Mouse (Mus musculus): ENCODE data around the gene Tuba1a.
A peak's percentile ranks its signal among the peaks of the same experiment; 100 is the strongest.
"Not testable (repeated sequence)": the region's sequence is repeated elsewhere in the genome, so short reads cannot be mapped to it uniquely, and the experiment has no call there.

Tuba1a gene

DNA sequence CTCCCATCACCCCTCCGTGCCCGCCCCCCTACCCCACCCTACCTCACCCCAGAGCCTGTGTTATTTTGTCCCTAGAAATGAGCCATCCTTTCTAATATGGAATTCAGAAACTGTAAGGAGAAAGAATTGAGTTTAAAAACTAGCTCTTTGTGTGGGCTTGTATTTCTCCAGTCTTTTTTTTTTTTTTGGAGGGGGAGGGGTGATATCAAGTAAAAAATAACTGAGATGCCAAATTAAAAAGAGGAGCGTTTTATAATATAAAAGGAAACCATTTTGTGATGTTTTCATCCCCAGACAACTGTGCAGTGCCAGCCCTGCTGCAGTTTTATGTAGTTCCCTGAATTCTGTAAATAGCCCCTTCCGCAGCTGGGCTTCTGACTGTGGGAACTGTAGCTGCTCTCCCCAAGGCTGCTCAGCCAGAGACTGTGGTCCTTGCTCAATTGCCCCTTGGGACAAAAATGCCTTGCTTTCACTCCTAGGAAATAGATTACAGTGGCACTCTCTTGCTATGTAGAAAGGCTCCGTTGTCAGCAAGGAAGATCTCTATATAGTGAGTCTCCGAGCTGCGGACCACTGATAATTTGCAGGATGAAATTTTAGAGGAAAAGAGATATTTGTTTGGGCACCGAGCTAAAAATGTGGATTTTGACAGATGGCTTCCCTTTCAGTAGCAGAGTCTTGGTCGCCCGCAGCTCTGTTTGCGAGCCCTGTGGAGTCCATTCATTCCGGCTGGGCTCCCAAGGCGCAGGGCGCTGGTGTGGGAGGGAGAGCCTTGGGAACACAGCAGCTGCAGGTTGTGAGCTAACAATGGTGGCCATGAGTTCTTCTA, 1.1 kb upstream of the Tuba1a start:
- peak; percentile 66 for DNase-seq

DNA sequence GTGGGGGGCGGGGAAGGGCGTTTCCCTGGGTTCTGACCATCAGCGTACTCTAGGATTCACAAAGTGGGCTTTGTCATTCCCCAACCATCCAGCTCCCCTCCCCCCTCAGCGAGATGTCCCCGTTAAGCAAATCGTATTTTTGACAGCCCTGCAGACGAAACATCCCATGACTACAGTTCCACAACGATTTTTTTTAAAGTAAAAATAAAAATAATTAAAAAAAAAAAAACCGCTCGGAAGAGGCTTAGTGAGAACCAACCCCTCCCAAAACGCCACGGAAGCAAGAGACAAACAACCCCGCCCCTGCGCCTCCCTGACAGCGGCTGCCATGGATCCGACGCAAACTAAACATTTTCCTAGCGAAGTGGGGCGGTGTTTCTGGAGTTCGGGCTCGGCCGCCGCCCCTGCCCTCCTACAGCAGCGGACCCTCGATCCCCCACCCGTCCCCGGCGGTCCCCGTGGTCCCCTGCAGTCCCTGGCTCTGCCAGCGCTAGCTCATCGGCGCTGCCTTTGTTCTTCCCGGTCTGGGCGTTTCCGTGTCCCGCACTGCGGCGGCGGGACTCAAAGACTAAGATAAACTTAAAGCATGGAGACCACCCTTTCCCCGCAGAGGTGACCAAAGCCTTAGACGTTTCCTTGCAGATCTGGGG, 627 bp downstream of the Tuba1a start:
- DNase-seq, result peak; percentile 61

DNA sequence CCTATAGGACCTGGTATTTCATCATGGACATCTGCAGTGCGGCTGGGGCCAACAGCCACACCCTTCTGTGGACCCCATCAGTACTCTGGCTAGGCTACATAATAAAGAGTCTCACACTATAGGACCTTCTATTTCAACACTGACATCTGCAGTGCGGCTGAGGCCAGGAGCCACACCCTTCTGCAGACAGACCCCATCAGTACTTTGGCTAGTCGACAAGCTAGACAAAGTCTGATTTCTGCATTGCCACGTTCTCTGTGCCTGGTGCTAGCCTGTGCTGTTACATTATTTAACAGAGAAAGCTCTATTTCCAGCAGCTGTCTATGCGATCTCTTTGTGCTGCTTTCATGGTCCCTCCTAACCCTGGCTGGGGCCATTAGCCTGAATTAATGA, 1.4 kb downstream of the Tuba1a start:
- DNase-seq, result no peak

DNA sequence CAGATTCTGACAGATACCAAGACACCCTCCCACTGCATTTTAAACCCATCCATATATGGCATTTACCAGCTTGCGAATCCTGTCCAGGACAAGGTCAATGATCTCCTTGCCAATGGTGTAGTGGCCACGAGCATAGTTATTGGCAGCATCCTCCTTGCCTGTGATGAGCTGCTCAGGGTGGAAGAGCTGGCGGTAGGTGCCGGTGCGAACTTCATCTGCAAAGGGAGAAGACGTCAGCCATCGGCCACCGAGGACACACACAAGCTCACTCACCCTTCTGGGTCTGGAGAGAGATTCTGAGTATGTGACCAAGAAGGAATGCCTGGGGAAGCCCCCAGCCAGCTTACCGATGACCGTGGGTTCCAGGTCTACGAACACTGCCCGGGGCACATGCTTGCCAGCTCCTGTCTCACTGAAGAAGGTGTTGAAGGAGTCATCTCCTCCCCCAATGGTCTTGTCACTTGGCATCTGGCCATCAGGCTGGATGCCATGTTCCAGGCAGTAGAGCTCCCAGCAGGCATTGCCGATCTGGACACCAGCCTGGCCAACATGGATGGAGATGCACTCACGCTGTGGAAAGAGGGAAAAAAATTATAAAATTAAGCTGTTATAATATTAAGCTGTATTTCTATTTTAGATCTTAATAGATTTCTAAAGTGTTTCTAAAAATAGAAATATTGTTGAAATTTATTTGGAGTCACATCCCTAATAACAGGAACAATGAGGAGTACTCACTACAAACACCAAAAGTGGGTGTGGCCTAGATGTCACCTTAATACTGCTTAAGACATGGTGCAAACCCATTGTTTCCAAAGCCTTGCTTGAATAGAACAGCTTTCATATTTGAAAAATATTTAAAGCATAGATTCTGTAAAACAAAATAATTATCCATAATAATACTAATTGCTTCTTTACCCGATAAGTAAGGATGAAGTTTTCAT, 2.1 kb downstream of the Tuba1a start:
- DNase-seq, result not testable (repeated sequence)

DNA sequence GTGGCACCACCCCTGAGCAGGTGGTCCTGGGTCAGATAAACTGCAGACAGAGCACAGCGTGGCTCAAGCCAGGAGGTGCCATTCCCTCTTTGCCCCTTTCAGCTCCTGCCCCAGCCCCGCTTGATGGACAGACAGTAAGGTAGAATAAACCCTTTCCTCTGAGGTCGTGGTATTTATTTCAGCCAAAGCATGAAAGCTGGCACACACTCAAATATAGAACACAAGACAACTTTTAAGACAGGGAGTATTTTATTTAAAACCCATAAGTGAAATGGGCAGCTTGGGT, 4.0 kb downstream of the Tuba1a start:
- no peak for DNase-seq

DNA sequence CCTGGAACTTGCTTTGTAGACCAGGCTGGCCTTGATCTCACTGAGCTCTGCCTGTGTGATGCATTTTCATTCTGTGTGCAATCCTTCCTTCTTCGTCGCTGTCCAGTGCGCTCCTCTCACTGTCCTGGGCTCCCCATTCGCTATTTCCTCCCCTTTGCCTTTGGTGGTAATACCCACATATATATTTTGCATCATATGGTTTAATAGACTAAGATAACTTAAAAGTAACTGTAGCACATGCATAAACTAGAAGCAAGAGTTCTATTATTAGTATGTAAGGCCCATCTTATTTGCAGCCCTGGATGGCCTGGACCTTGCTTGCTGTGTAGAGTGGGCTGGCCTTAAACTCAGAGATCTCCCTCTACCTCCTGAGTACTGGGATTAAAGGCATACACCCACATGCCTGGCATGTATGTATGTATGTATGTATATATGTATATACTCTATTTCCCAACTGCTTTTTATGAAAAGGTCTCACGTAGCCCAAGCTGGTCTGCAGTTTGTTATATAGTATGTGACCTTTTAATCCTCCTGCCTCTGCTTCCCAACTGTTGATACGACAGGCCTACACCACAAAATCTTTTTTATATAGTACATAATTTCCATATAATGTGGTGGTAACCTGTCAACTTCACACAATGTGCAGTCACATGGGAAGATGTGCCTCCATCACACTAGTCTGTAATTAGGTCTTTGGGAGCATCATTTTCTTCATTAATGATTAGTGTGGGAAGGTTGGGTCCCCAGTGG, 4.5 kb downstream of the Tuba1a start:
- no peak for DNase-seq

DNA sequence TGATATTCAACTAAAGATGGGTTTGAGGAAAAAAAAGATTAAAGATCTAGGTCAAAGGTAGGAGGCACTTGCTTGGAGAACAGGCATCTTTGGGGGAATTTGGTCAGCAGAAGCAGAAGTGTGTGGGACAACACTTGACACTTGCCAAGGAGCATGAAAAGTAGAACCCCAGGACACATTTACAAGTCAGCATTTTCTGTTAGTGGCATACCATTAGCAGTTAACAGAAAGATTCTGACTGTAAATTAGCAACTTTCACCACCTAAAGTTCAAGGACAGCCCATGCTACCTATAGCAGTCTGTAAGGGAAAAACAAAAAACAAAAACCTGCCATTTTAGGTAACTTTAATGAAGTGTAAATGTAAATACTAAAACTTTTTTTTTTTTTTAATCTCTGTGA, 5.1 kb downstream of the Tuba1a start:
- DNase-seq, result no peak

DNA sequence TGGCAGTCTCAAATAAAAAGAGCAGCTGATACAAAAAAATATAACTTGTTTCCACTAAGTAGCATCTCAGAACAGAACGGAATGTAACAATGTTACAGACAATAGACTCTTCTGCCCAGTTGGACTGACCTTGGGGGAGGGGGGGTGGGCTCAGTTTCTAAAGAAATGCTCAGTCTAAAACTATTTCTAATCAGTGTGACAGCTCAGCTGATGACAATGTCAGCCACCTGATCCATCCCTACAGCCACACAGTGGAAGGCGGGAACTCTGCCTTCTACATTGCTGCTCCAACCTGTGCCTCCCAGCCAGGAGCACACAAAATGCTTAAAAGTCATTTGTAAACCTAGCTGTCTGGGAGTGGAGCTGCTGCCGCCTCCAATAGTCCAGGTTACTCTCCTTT, 5.6 kb downstream of the Tuba1a start:
- DNase-seq, result no peak

DNA sequence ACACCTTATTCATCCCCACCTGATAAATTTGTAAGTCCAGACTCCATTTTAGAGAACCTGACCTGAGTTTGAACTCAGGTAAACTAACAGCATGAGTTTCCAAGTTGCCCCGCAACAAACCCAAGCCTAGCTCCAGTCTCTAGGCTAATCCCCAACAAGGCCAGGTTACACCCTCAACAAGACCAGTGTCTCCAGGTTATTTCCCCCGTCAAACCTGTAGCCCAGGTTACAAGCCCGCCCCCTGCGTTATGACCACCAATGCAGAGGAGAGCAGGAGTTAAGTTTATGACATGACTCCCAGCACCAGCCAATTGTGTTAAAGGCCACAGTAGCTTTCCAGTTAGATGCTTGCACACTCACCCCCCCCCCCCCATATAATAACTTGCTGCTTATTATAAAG, 10.4 kb downstream of the Tuba1a start:
- no peak for DNase-seq

DNA sequence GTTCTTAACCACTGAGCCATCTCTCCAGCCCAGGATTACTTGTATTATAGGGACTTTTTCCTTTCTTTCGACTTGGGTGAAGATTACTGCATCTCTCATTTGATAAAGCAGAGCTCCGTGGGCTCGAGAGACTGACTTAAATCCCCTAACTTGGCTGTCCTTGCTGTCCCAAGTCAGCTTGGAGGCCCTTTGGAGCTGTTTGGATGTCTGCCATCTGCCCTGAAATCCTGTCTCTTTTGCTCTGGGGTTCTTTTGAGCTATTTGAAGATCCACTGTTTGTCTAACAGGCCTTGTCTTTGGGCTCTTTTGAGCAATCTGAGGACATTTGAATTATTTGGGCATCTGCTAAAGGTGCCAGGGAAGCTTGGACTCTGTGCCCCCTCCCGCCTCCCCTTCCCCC, 11.4 kb downstream of the Tuba1a start:
- no peak for DNase-seq

DNA sequence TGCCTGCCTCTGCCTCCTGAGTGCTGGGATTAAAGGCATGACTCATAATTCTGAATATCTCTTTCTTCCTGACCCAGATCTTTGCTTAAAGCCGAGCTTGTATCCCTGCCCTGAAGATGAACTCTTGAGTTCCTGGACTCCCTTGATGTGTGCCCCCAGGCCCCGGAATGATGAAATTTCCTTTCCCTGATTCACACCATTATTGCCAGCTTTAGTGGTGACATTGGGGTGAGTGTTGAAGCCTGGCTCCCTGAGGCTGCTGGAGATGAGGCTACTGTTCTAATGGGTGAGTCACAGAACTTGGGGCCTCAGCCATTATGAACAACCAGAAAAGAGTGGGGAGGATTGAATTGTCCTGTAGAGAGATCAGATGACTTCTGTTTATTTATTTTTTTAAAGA, 12.0 kb downstream of the Tuba1a start:
- no peak for DNase-seq

DNA sequence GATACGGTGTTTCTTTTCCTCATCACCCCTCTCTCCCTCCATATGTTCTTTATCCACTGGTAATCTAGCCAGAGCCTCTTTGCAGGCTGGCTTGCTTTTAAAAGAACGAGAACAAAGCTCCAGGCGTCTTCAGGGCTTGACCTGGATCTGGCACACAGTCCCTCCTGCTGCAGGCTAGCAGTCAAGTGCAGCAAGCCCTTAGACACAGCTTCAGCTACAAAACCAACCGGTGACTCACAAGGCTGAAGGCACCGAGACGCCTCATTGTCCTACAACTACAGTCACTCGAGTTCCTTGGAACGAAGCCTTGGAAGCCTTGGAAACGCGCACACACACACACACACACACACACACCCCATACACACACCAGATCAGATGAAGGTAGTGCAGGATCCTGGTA, 12.7 kb downstream of the Tuba1a start:
- no peak for DNase-seq

DNA sequence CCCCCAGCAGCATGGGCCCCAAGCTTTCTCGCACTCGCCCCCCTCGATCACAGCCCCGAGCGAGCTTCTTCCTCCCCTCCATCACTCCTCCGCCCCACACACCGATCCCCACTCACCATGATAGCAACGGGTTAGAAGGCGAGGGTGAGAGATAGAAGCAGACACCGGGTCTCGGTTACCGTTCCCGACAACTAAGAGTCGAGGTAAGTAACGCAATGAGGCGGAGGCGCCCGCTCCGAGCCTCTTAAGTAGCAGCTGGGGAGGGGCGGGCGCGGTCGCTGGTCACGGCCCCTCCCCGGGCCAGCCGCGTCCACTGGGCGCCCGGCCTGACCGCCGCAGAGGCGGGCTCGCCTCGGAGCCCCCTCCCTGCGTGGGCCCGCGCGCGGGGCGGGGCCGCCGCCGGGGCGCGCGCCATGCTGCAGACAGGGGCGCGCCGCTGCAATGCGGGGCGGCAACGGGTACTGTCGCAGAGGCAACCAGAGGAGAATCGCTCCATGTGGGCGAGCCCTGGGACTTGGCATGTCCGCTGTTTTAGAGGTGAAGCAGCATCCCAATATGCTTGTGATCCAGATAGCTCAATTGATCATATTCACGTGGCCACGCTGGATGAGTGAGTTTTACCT, 19.2 kb downstream of the Tuba1a start, which contains the start of gene Tuba1b:
Tuba1b (minus strand) TSS at position 349 of the 623 bp plus-strand sequence.
- peak; percentile 95 for DNase-seq

DNA sequence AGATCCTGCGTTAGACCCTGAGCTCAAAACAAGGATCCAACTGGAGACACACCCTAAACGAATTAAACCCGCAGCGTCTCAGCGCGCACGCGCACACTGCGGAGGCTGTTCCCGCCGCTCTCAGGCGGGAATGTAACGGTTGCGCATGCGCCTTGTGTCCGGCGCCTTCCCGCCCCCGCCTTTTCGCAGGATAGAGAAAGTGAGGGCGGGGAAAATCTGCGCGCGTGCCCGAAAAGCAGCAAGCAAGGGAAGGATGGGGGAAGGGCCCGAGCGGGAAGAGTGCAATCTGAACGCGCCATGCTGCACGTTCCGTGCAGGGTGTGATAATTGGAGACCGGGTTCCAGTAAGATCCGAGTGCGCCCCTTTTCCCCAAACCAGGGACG, 19.7 kb downstream of the Tuba1a start:
- peak; percentile 96 for DNase-seq

DNA sequence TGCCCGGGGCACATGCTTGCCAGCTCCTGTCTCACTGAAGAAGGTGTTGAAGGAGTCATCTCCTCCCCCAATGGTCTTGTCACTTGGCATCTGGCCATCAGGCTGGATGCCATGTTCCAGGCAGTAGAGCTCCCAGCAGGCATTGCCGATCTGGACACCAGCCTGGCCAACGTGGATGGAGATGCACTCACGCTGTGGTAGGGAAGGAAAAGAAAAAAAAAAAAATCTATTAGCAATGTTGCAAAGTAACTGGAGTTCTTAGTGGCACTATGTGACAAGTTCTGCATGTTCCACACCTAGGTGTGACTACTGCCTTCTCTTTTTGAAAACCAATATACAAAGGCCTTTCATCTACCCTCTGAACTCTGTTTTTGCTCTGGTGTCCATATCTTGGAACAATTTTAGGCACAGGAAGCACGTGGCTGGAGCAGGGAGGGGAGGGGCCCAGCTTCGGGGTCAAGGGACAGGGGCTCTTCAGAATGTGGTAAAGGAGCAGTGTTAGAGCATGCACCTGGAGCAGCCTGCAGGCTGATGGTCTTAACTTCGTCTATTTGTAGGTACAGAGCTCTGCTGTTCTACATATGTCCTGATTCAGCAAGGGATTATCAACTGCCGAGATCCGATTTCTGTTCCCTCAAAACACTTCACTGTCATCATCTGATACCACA, 20.4 kb downstream of the Tuba1a start:
- not testable (repeated sequence) for DNase-seq

DNA sequence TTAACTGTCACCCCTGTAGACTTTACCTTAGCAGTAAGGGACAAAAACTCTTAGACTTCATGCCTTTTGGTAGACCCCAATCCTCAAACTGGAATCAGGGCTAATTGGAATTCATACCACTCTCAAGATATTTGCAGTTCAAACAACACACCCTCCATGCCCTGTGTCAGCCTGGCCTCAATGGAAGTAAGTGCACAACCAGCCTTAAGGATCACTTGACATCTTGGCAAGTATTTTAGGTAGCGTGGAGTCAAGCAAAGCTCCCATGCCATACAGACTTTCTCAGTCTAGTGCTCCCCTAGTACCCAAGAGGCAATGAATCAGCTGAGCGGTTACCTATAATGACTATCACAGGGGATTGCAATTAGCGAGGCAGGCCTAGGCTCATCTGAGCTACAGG, 22.5 kb downstream of the Tuba1a start:
- no peak for DNase-seq

DNA sequence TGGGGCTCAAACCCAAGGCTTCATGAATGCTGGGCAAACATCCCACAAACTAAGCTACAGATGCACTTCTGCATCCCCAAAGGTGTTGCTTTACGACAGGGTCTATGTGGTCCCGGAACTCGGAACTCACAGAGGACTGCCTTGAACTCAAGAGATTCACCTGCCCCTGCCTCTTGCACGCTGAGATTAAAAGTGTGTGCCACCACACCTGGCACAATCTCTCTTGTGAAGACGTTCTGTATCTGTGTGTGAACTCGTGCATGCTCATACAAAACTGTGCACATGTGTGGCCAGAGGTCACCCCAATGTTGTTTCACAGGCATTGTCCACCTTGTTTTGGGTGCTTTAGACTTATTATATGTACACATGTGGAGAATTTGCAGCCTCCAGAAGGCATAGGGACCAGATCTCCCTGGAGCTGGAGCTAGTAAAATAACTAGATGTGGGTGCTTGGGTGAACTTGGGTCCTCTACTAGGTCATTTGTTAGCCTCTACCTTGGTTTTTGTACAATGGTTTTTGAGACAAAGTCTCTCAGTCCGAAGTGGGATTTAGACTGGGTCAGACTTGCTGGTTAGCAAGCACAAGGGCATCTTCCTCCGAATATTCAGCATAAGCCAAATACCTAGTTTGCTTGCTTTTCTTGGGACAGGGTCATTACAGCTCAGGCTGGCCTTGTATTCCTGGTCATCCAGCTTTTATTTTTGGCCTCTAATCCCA, 23.3 kb downstream of the Tuba1a start:
- DNase-seq, result no peak

DNA sequence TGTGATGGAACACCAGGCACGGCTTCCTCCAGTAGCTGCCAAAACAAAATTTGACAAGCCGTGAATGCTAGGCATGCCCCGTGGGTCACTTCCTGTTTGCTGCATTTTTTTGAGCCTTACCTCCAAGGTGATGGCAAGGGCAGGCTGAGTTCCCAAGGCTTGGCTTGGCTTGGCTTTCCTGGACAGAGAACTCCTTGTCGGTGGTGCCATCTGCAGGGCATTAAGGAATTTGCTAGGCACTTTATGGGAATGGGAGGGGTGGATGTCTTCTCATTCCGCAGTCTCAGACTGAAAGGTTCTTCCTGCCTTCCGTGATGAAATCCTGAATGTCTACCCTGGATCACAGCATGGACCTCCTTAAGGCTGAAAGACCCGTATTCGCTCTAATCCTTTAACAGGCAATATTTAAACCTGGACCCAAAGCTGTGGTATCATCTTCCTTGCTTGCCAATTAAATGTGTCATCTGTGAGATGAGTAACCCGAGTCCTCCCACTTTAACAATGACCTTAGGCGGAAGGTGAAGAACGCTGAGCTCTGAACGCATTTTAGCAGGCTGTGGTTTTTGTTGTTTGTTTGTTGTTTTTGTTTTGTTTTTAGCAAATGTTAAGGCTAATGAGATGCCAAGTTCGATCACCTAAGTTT, 24.8 kb downstream of the Tuba1a start:
- peak; percentile 80 for DNase-seq

DNA sequence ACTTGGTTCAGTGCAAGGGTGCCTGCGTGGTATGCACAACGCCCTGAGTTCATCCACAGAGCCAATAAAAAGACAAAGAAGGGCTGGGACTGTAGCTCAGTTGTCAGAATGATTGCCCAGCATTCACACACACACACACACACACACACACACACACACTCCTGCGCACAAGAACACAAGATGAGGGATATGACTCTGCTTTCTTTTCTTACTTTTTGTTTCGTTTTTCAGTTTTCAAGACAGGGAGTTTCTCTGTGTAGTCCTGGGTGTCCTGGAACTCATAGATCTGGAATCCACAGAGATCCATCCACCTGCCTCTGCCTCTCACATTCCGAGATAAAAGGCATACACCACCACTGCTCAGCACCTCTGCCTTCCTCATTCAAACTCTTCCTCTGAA, 25.9 kb downstream of the Tuba1a start:
- no peak for DNase-seq

DNA sequence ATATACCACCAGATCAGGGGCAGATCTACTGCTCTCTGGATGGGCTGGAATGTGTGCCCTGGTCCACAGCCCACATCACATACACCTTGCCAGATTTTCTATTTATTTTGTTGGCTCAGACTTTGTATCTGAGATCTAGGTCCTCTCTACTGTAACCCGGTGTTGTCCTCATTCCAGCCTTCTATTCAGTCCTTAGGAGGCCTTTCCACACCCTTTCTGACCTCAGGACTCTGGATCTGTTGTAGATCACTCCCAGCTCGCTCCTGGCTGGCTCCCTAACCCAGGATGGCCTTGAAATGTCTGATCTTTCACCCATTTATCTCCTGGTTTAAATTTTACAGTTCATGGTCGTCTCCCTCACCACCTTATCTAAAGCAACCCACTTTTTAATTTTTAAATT, 28.8 kb downstream of the Tuba1a start:
- no peak for DNase-seq

Measured in right cerebral cortex, adult 18-20 months (tissue).